Mouse (Mus musculus): ENCODE measurements around the gene Il27ra. TPM values are rescaled to one million over a fixed set of nuclear protein-coding genes. Genes with fewer than 3 reads are reported as not detected.

Il27ra gene
- polyA plus RNA-seq, 1 experiment, result 0.07 TPM

DNA sequence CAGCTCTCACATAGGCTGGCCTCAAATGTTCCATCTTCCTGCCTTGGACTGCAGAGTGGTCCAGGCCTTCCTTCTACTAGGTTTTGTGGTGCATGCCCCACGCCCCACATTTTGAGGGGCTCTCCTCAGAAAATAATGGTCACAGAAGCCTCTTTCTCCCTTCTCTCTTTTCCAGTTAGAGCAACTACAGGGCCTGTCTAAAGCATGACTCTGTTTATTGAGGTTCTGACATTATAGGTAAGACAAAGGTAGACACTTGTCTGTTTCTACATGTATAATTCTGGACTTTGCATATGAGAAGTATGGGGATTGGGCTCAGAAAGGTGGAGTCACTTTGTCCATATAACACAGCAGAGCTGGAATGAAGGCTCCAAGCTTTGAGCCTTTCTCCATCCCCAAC, 22.6 kb upstream of the Il27ra start, which contains the start of gene Gm10643:
Gene Gm10643, minus strand, starts transcription at position 101 of the 400 bp plus-strand sequence.
- H3K79me2 ChIP-seq (ENCODE audit: control insufficient read depth, insufficient read depth), result peaks cover 26% of the 10 kb centered on the region
- no peaks in the 10 kb centered on the region for H3K36me3 ChIP-seq (ENCODE audit: control insufficient read depth, insufficient read depth)
- H3K4me3 ChIP-seq, result peak within 1 kb of the TSS; percentile 41
- peak within 1 kb of the TSS; percentile 9 for H3ac ChIP-seq (ENCODE audit: control insufficient read depth, insufficient read length)
- no peaks in the 10 kb centered on the region for H3K27me3 ChIP-seq (ENCODE audit: control insufficient read depth, insufficient read depth, insufficient read length)
- TF ChIP-seq MYOG (IDR thresholded peaks at IDR 0.05; ENCODE audit: control insufficient read depth in 1 of 3, insufficient read depth in 1 of 3, insufficient read length in 2 of 3, low read depth in 2 of 3) (no peak), CEBPB (IDR thresholded peaks at IDR 0.05; ENCODE audit: insufficient read depth, poor library complexity, severe bottlenecking) (no peak)
- peak within 1 kb of the TSS; percentile 89 for H3K4me2 ChIP-seq (ENCODE audit: low read depth)

GRCm38 (mm10) chr8:84063861-84064610, 21.6 kb upstream of the Il27ra start:
- Histone ChIP-seq H3K4me3 (no peak overlapping the region), H3K36me3 (ENCODE audit: control insufficient read depth, insufficient read depth) (no peaks in the 10 kb centered on the region), H3K27me3 (ENCODE audit: control insufficient read depth, insufficient read depth, insufficient read length) (no peaks in the 10 kb centered on the region), H3K4me2 (ENCODE audit: low read depth) (peak overlapping the region; percentile 37), H3K79me2 (ENCODE audit: control insufficient read depth, insufficient read depth) (peaks cover 16% of the 10 kb centered on the region), H3ac (ENCODE audit: control insufficient read depth, insufficient read length) (no peak overlapping the region)
- TF ChIP-seq TCF3 (IDR thresholded peaks at IDR 0.05; ENCODE audit: insufficient read length, low read depth), result peak; percentile 8
- peak in 2 of 3 experiments; percentile 29 to 85 for TF ChIP-seq MYOG (IDR thresholded peaks at IDR 0.05; ENCODE audit: control insufficient read depth in 1 of 3, insufficient read depth in 1 of 3, insufficient read length in 2 of 3, low read depth in 2 of 3)
- no peak for TF ChIP-seq MAX (IDR thresholded peaks at IDR 0.05; ENCODE audit: low read depth)
- peak in 2 of 3 experiments; percentile 63 to 68 for TF ChIP-seq MYOD1 (IDR thresholded peaks at IDR 0.05; ENCODE audit: control insufficient read depth in 1 of 3, insufficient read length in 2 of 3, low read depth in 2 of 3)

DNA sequence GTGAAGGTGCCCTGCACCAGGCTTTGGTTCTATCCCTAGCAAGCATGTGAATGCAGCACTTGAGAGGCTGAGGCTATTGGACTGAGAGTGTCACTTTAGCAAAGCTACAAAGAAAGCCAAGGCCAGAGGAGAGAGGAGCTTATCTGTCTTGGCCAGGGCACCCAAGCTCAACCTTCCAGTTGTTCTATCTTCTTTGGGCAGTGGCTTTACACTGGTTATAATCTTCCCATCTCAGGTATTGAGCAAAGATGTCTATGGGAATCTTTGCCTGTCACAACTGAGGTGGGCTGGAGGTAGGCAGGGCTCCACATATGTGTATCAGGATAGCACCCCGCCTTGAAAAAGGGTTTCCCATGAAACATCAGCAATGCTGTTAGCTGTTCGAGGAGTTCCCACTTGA, 17.9 kb upstream of the Il27ra start:
- Histone ChIP-seq H3K4me3 (no peak overlapping the region), H3ac (ENCODE audit: control insufficient read depth, insufficient read length) (no peak overlapping the region), H3K79me2 (ENCODE audit: control insufficient read depth, insufficient read depth) (no peaks in the 10 kb centered on the region), H3K4me2 (ENCODE audit: low read depth) (no peak overlapping the region), H3K27me3 (ENCODE audit: control insufficient read depth, insufficient read depth, insufficient read length) (no peaks in the 10 kb centered on the region), H3K36me3 (ENCODE audit: control insufficient read depth, insufficient read depth) (no peaks in the 10 kb centered on the region)
- TF ChIP-seq TCF12 (IDR thresholded peaks at IDR 0.05; ENCODE audit: insufficient read depth, poor library complexity, severe bottlenecking), result no peak
- no peak for TF ChIP-seq REST (IDR thresholded peaks at IDR 0.05; ENCODE audit: insufficient read depth, insufficient read length)
- no peak for TF ChIP-seq MYOG (IDR thresholded peaks at IDR 0.05; ENCODE audit: control insufficient read depth in 1 of 3, insufficient read depth in 1 of 3, insufficient read length in 2 of 3, low read depth in 2 of 3)
- no peak for TF ChIP-seq USF1 (IDR thresholded peaks at IDR 0.05; ENCODE audit: low read depth)
- no peak for TF ChIP-seq CEBPB (IDR thresholded peaks at IDR 0.05; ENCODE audit: insufficient read depth, poor library complexity, severe bottlenecking)
- no peak for TF ChIP-seq POLR2A (IDR thresholded peaks at IDR 0.05; ENCODE audit: insufficient read length, low read depth)
- no peak for TF ChIP-seq MAX (IDR thresholded peaks at IDR 0.05; ENCODE audit: low read depth)
- TF ChIP-seq MYOD1 (IDR thresholded peaks at IDR 0.05; ENCODE audit: control insufficient read depth in 1 of 3, insufficient read length in 2 of 3, low read depth in 2 of 3), result no peak
- no peak for TF ChIP-seq TCF3 (IDR thresholded peaks at IDR 0.05; ENCODE audit: insufficient read length, low read depth)
- TF ChIP-seq POLR2AphosphoS2 (IDR thresholded peaks at IDR 0.05; ENCODE audit: insufficient read length, low read depth), result no peak
- no peak for TF ChIP-seq SRF (IDR thresholded peaks at IDR 0.05; ENCODE audit: control insufficient read depth, insufficient read length, low read depth)
- TF ChIP-seq E2F4 (IDR thresholded peaks at IDR 0.05; ENCODE audit: insufficient read depth), result no peak

DNA sequence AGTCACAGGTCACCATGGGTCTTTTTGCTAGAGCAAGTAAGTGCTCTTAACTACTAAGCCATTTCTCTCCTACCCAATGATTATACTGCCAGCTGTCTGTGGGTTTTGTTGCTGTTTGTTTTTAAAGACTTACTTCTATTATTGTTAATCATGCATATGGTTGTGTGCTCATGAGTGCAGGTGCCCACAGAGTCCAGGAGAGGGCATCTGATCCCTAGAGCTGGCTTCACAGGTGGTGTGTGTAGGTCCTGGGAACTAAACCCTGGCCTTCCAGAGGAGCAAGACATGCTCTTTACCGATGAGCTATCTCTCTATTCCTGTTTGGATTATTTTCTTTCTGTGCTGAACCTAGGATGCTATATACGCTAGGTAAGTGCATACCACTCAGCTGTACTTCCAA, 16.8 kb upstream of the Il27ra start:
- no peak for TF ChIP-seq E2F4 (IDR thresholded peaks at IDR 0.05; ENCODE audit: insufficient read depth)
- no peak overlapping the region for H3K4me2 ChIP-seq (ENCODE audit: low read depth)
- H3K36me3 ChIP-seq (ENCODE audit: control insufficient read depth, insufficient read depth), result no peaks in the 10 kb centered on the region
- H3ac ChIP-seq (ENCODE audit: control insufficient read depth, insufficient read length), result no peak overlapping the region
- no peaks in the 10 kb centered on the region for H3K79me2 ChIP-seq (ENCODE audit: control insufficient read depth, insufficient read depth)
- H3K4me3 ChIP-seq, result no peak overlapping the region
- H3K27me3 ChIP-seq (ENCODE audit: control insufficient read depth, insufficient read depth, insufficient read length), result no peaks in the 10 kb centered on the region

DNA sequence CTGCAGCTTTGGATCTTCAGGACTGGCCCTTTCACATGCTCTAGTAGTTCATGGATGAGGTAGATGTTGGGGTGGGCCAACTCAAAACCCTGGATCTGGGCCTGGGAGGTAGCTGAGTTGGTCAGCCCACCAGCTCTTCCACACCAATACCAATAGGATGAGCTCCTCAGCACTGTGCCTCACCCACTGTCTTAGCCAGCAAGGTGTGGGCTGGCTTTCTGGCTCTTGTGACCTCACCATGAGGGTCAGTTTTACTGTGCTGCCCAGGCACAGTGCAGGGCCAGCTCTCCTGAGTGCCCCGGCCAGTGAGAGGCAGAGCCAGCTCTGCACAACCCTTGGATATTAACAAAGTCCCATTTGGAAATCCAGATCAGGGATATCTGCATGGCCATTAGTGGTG, 15.4 kb upstream of the Il27ra start:
- TF ChIP-seq USF1 (IDR thresholded peaks at IDR 0.05; ENCODE audit: low read depth), result no peak
- TF ChIP-seq MYOD1 (IDR thresholded peaks at IDR 0.05; ENCODE audit: control insufficient read depth in 1 of 3, insufficient read length in 2 of 3, low read depth in 2 of 3), result no peak
- no peak for TF ChIP-seq POLR2A (IDR thresholded peaks at IDR 0.05; ENCODE audit: insufficient read length, low read depth)
- no peak overlapping the region for H3K4me3 ChIP-seq
- no peak overlapping the region for H3ac ChIP-seq (ENCODE audit: control insufficient read depth, insufficient read length)
- no peaks in the 10 kb centered on the region for H3K79me2 ChIP-seq (ENCODE audit: control insufficient read depth, insufficient read depth)
- no peaks in the 10 kb centered on the region for H3K36me3 ChIP-seq (ENCODE audit: control insufficient read depth, insufficient read depth)
- no peaks in the 10 kb centered on the region for H3K27me3 ChIP-seq (ENCODE audit: control insufficient read depth, insufficient read depth, insufficient read length)
- no peak overlapping the region for H3K4me2 ChIP-seq (ENCODE audit: low read depth)

GRCm38 (mm10) chr8:84053229-84053628, 10.8 kb upstream of the Il27ra start:
- no peaks in the 10 kb centered on the region for H3K36me3 ChIP-seq (ENCODE audit: control insufficient read depth, insufficient read depth)
- no peak for TF ChIP-seq CEBPB (IDR thresholded peaks at IDR 0.05; ENCODE audit: insufficient read depth, poor library complexity, severe bottlenecking)
- TF ChIP-seq MYOD1 (IDR thresholded peaks at IDR 0.05; ENCODE audit: control insufficient read depth in 1 of 3, insufficient read length in 2 of 3, low read depth in 2 of 3), result no peak
- TF ChIP-seq POLR2A (IDR thresholded peaks at IDR 0.05; ENCODE audit: insufficient read length, low read depth), result no peak
- TF ChIP-seq TCF3 (IDR thresholded peaks at IDR 0.05; ENCODE audit: insufficient read length, low read depth), result no peak
- no peak for TF ChIP-seq REST (IDR thresholded peaks at IDR 0.05; ENCODE audit: insufficient read depth, insufficient read length)
- TF ChIP-seq USF1 (IDR thresholded peaks at IDR 0.05; ENCODE audit: low read depth), result no peak
- TF ChIP-seq SRF (IDR thresholded peaks at IDR 0.05; ENCODE audit: control insufficient read depth, insufficient read length, low read depth), result no peak
- no peak for TF ChIP-seq MAX (IDR thresholded peaks at IDR 0.05; ENCODE audit: low read depth)
- no peak for TF ChIP-seq MYOG (IDR thresholded peaks at IDR 0.05; ENCODE audit: control insufficient read depth in 1 of 3, insufficient read depth in 1 of 3, insufficient read length in 2 of 3, low read depth in 2 of 3)
- TF ChIP-seq TCF12 (IDR thresholded peaks at IDR 0.05; ENCODE audit: insufficient read depth, poor library complexity, severe bottlenecking), result no peak
- no peak for TF ChIP-seq POLR2AphosphoS2 (IDR thresholded peaks at IDR 0.05; ENCODE audit: insufficient read length, low read depth)
- TF ChIP-seq E2F4 (IDR thresholded peaks at IDR 0.05; ENCODE audit: insufficient read depth), result no peak

More at GRCm38 (mm10) chr8:84053229-84053628, 10.8 kb upstream of the Il27ra start:
- Histone ChIP-seq H3K27me3 (ENCODE audit: control insufficient read depth, insufficient read depth, insufficient read length) (no peaks in the 10 kb centered on the region), H3ac (ENCODE audit: control insufficient read depth, insufficient read length) (no peak overlapping the region), H3K79me2 (ENCODE audit: control insufficient read depth, insufficient read depth) (no peaks in the 10 kb centered on the region), H3K4me3 (no peak overlapping the region), H3K4me2 (ENCODE audit: low read depth) (no peak overlapping the region)

All from myocyte (in vitro differentiated cells).